Mouse (Mus musculus): ENCODE results near the gene Mastl. TPM values are rescaled to one million over a fixed set of nuclear protein-coding genes. Genes with fewer than 3 reads are reported as not detected.

The Mastl gene
- 5.8 and 7.2 TPM in 2 replicates for polyA plus RNA-seq (2015; fragmentation: Nextera tagmentation; extraction: Ambion mirVana)

GRCm38 (mm10) chr2:23155777-23156607, at the start of gene Mastl, which contains the start of gene Yme1l1:
TSS of gene Mastl (minus strand) at chr2:23156024.
TSS of gene Yme1l1 (plus strand) at chr2:23156369.

DNA sequence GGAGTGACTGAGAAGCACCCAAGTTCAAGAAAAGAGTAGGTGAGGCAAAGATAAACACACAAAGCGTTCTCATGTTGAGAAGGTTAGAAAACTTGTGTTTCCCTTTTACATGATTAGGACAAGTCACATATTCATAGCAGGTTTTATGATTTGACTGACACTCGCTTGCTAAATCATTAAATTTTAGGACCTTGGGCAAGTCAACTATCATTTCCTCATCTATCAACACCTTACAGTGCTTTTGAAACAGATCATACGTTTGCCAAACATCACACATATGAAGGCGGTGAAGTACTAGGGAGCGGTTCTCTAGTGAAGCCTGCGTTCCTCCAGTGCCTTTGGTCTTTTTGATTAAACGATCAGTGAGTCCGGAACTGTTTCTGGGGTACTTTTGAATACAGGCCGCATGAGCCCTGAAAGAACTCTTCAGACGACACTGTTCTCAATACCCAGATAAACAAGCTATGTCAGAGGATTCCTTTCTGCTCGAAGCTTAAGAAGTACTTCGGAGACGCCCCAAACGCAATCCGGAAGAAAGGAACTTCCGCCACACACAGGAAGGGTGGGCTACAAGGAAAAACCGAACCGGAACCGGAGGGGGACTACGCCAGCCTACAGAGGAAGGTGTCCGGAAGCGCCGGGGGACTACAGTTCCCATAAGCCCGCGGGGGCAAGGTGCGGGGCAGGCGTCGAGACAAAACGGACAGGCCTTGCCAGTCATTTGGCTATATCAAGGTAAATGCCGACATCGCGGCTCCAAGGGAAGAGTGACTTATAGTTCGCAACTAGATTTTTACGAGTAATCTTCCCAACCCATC, 88.1 kb downstream of the Mastl start, which contains the start of gene Acbd5:
Gene Acbd5 (plus strand): TSS at position 616 of the 818 bp plus-strand sequence.

Other genes with a start within 250 kb of the Mastl start
- 25.0 and 30.6 TPM in 2 replicates for gene Abi1, start 115.8 kb downstream of the Mastl start, polyA plus RNA-seq (2015; fragmentation: Nextera tagmentation; extraction: Ambion mirVana)
- gene Acbd5, start 87.9 kb downstream of the Mastl start, polyA plus RNA-seq (2015; fragmentation: Nextera tagmentation; extraction: Ambion mirVana) = 13.6 and 15.5 TPM in 2 replicates
- gene Yme1l1, start 345 bp upstream of the Mastl start, polyA plus RNA-seq (2015; fragmentation: Nextera tagmentation; extraction: Ambion mirVana) = 35.4 and 37.3 TPM in 2 replicates
- gene 4931423N10Rik, start 51.5 kb upstream of the Mastl start, polyA plus RNA-seq (2015; fragmentation: Nextera tagmentation; extraction: Ambion mirVana) = not detected in 2 replicates
- not detected in 2 replicates for gene Nxph2, start 165.2 kb upstream of the Mastl start, polyA plus RNA-seq (2015; fragmentation: Nextera tagmentation; extraction: Ambion mirVana)